Mouse (Mus musculus) heart, postnatal 0 days (tissue): Measurements from ENCODE around the gene Mid1. TPM values are rescaled to one million over a fixed set of nuclear protein-coding genes. Genes with fewer than 3 reads are reported as not detected.
"Not testable (repeated sequence)": the region's sequence is repeated elsewhere in the genome, so short reads cannot be mapped to it uniquely, and the experiment has no call there.

Experiments
- ATAC-seq: fragments of 200-750 bp; cut with Nextera tagmentation; 2 replicates; pipeline ENCODE4 v1.8.0; 2017; ENCODE audit warnings: low read depth, moderate number of reproducible peaks, moderate library complexity; ENCODE audit not compliant: insufficient read depth
- DNase-seq: peaks from one replicate; pipeline ENCODE4 v3.0.0-alpha.2; 2016; ENCODE audit warnings: low spot score
- H3K27ac ChIP-seq: fragments of 300-500 bp; sonication (generic); 2 replicates; pipeline ENCODE4 v1.5.1; 2014; ENCODE audit warnings: low read depth, mild to moderate bottlenecking
- H3K27me3 ChIP-seq: fragments of 300-500 bp; sonication (generic); 2 replicates; pipeline ENCODE4 v1.6.1; 2014; ENCODE audit warnings: low read length, mixed read lengths; ENCODE audit not compliant: control insufficient read depth, insufficient read depth
- H3K36me3 ChIP-seq: fragments of 300-500 bp; sonication (generic); replicated peaks from 2 replicates; pipeline ENCODE4 v1.6.1; 2014; ENCODE audit warnings: low read length, mixed read lengths; ENCODE audit not compliant: control insufficient read depth, insufficient read depth
- H3K4me1 ChIP-seq: fragments of 300-500 bp; sonication (generic); 2 replicates; pipeline ENCODE4 v1.6.1; 2014; ENCODE audit warnings: antibody characterized with exemption; ENCODE audit not compliant: control insufficient read depth, insufficient read depth
- H3K4me2 ChIP-seq: fragments of 300-500 bp; sonication (generic); 2 replicates; pipeline ENCODE4 v1.6.1; 2014; ENCODE audit warnings: low read depth, mild to moderate bottlenecking, low read length, moderate library complexity
- H3K4me3 ChIP-seq: fragments of 300-500 bp; sonication (generic); 2 replicates; pipeline ENCODE4 v1.5.1; 2014; ENCODE audit warnings: low read depth, low read length
- H3K9ac ChIP-seq: fragments of 300-500 bp; sonication (generic); replicated peaks from 2 replicates; pipeline ENCODE4 v1.6.1; 2014; ENCODE audit warnings: low read depth, low read length, mixed read lengths
- H3K9me3 ChIP-seq: fragments of 300-500 bp; sonication (generic); replicated peaks from 2 replicates; pipeline ENCODE4 v1.6.1; 2016; ENCODE audit warnings: low read length; ENCODE audit not compliant: control insufficient read depth
- WGBS: fragments of 180-500 bp; shearing (Covaris S2); extraction: QIAGEN DNeasy Blood & Tissue Kit; methylation state at CpG from one replicate; pipeline ENCODE4 v1.1.7; 2014; 5-methylcytosine and 5-hydroxymethylcytosine counted together
- polyA plus RNA-seq: library from polyadenylated mRNA; unstranded; fragments of >200 nt; fragmentation: Nextera tagmentation; extraction: Ambion mirVana; gene quantifications from 2 replicates; pipeline ENCODE4 v1.2.1, GENCODE M21; 2015
- total RNA-seq: library from RNA; depleted of rRNA; stranded (reverse); fragments of >200 nt; gene quantifications from 2 replicates; pipeline ENCODE4 v1.2.3, GENCODE M21; 2014; ENCODE audit warnings: low replicate concordance

The Mid1 gene
- total and polyA plus RNA-seq, 2 experiments from 2014 or later, result 2.8 to 10.6 TPM

DNA sequence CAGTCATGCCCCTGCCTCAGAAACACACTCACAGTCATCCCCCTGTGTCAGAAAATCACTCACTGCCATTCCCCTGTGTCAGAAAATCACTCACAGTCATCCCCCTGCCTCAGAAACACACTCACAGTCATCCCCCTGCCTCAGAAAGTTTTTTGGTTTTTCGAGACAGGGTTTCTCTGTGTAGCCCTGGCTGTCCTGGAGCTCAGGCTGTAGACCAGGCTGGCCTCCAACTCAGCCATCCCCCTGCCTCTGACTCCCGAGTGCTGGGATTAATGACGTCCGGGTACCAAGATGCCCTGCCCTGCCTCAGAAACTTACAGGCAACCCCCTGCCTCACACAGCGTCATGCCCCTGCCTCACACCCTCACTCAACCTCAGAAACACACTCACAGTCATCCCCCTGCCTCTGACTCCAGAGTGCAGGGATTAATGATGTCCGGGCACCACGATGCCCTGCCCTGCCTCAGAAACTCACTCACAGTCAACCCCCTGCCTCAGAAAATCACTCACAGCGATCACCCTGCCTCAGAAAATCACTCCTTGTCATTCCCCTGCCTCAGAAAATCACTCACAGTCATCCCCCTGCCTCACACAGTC lies 308.1 kb downstream of the Mid1 start:
- not testable (repeated sequence) for H3K36me3 ChIP-seq, H3K27me3 ChIP-seq, DNase-seq, ATAC-seq, H3K4me3 ChIP-seq, H3K27ac ChIP-seq, H3K4me2 ChIP-seq, H3K9ac ChIP-seq, H3K4me1 ChIP-seq
- WGBS, result 63% methylated on average over 8 of the region's 8 CpGs
- H3K9me3 ChIP-seq, result peaks cover 45% of the 10 kb centered on the region

DNA sequence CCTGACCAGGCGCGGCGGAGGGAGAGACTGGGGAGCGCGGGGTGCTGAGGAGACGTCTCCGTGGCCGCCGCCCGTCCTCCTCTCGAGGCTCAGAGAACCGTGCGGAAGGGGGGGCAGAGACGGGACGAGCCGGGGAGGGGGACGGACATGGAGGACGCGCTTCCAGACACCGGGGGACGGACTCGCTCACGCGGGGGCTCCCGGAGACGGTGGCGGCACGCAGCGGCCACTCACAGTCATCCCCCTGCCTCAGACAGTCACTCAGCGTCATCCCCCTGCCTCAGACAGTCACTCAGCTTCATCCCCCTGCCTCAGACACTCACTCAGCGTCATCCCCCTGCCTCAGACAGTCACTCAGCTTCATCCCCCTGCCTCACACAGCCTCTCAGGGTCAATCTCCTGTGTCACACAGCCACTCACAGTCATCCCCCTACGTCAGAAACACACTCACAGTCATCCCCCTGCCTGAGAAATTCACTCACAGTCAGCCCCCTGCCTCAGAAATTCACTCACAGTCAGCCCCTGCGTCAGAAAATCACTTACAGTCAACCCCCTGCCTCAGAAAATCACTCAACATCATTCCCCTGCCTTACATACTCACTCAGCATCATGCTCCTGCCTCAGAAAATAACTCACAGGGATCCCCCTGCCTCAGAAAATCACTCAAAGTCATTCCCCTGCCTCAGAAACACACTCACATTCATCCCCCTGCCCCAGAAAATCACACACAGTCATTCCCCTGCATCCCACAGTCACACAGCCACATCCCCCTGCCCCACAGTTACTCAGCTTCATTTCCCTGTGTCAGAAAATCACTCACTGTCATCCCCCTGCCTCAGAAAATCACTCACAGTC lies 309.2 kb downstream of the Mid1 start:
- H3K36me3 ChIP-seq, H3K27me3 ChIP-seq, H3K4me1 ChIP-seq, H3K27ac ChIP-seq, DNase-seq, H3K4me2 ChIP-seq, ATAC-seq, H3K9ac ChIP-seq, H3K4me3 ChIP-seq: not testable (repeated sequence)
- peaks cover 36% of the 10 kb centered on the region for H3K9me3 ChIP-seq
- WGBS, result 72% methylated on average over 29 of the region's 33 CpGs

DNA sequence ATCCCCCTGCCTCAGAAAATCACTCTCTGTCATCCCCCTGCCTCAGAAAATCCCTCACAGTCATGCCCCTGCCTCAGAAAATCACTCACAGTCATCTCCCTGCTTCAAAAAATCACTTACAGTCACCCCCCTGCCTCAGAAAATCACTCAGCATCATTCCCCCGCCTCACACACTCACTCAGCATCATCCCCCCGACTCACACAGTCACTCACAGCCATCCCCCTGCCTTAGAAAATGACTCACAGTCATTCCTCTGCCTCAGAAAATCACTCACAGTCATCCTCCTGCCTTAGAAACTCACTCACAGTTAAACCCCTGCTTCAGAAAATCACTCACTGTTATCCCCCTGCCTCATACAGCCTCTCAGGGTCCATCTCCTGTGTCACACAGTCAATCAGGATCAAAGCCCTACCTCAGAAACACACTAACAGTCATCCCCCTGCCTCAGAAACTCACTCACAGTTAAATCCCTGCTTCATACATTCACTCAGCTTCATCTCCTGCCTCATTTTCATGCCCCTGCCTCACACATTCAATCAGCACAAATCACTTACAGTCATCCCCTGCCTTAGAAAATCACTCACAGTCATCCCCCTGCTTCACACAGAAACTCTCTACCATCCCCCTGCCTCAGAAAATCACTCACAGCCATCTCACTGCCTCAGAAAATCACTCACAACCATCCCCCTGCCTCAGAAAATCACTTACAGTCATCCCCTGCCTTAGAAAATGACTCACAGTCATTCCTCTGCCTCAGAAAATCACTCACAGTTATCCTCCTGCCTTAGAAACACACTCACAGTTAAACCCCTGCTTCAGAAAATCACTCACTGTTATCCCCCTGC lies 310.1 kb downstream of the Mid1 start:
- not testable (repeated sequence) for H3K4me2 ChIP-seq, H3K9ac ChIP-seq, H3K36me3 ChIP-seq, ATAC-seq, H3K27ac ChIP-seq, H3K4me1 ChIP-seq, H3K27me3 ChIP-seq, H3K4me3 ChIP-seq
- peaks cover 31% of the 10 kb centered on the region for H3K9me3 ChIP-seq
- WGBS, result 46% methylated on average over 2 of the region's 2 CpGs
- DNase-seq, result peak; percentile 5

DNA sequence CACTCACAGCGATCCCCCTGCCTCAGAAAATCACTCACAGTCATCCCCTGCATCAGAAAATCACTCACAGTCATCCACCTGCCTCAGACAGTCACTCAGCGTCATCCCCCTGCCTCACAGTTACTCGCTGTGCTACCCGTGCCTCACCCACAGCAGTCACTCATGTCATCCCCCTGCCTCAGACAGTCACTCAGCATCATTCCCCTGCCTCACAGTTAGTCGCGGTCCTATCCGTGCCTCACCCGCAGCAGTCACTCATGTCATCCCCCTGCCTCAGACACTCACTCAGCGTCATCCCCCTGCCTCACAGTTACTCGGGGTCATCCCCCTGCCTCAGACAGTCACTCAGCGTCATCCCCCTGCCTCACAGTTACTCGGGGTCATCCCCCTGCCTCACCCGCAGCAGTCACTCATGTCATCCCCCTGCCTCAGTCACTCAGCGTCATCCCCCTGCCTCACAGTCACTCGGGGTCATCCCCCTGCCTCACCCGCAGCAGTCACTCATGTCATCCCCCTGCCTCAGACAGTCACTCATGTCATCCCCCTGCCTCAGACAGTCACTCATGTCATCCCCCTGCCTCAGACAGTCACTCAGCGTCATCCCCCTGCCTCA lies 311.0 kb downstream of the Mid1 start:
- not testable (repeated sequence) for ATAC-seq, H3K36me3 ChIP-seq, DNase-seq, H3K27ac ChIP-seq, H3K9ac ChIP-seq, H3K4me2 ChIP-seq, H3K4me1 ChIP-seq, H3K4me3 ChIP-seq, H3K27me3 ChIP-seq
- 64% methylated on average over 17 of the region's 17 CpGs for WGBS
- peaks cover 33% of the 10 kb centered on the region for H3K9me3 ChIP-seq

DNA sequence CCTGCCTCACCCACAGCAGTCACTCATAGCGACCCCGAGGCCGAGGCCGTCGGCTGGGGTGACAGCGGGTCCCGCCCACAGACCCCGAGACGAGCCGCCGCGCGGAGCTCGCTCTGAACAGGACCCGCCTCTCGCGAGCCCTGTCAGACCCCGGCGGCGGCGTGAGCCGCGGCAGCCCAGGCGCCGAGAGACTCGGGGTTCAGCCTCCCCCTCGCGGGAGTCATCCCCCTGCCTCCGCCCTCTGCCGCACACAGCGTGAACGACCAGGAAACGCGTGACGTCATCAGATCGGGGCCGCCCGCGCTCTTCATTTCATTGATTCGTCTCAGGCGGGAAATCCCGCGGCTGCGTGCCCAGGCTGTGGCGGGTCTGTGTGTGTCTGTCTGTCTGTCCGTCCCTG lies 311.9 kb downstream of the Mid1 start:
- H3K27ac ChIP-seq, H3K27me3 ChIP-seq, H3K36me3 ChIP-seq, ATAC-seq, DNase-seq, H3K4me1 ChIP-seq: not testable (repeated sequence)
- peaks cover 33% of the 10 kb centered on the region for H3K9me3 ChIP-seq
- H3K4me2 ChIP-seq, result peak overlapping the region; percentile 86
- 64% methylated on average over 46 of the region's 46 CpGs for WGBS
- H3K9ac ChIP-seq, result 0 out of 2 replicates have a peak overlapping the region, but pooled peaks have one; percentile 41
- peak overlapping the region; percentile 47 for H3K4me3 ChIP-seq

DNA sequence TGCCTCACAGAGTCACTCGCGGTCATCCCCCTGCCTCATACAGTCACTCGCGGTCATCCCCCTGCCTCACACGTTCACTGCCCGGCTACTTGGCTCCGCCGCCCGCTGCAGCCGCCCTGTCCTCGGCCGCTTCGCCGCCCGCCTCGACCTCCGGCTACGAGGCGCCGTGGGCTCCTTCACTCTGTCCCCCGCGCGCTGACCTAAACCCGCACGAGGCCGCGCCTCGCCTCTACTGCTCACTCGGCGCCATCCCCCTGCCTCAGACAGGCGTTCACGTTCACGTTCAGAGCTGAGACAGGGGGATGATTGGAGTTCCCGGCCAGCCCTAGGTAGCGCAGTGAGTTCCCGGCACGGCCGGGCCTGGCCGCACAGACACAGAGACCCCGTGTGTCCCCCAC lies 312.5 kb downstream of the Mid1 start:
- ATAC-seq, DNase-seq, H3K27me3 ChIP-seq, H3K36me3 ChIP-seq, H3K4me1 ChIP-seq: not testable (repeated sequence)
- peak overlapping the region; percentile 41 for H3K9ac ChIP-seq
- H3K9me3 ChIP-seq, result peaks cover 28% of the 10 kb centered on the region
- H3K4me3 ChIP-seq, result peak overlapping the region; percentile 47
- peak overlapping the region; percentile 56 for H3K27ac ChIP-seq
- H3K4me2 ChIP-seq, result peak overlapping the region; percentile 86
- 55% methylated on average over 40 of the region's 40 CpGs for WGBS

DNA sequence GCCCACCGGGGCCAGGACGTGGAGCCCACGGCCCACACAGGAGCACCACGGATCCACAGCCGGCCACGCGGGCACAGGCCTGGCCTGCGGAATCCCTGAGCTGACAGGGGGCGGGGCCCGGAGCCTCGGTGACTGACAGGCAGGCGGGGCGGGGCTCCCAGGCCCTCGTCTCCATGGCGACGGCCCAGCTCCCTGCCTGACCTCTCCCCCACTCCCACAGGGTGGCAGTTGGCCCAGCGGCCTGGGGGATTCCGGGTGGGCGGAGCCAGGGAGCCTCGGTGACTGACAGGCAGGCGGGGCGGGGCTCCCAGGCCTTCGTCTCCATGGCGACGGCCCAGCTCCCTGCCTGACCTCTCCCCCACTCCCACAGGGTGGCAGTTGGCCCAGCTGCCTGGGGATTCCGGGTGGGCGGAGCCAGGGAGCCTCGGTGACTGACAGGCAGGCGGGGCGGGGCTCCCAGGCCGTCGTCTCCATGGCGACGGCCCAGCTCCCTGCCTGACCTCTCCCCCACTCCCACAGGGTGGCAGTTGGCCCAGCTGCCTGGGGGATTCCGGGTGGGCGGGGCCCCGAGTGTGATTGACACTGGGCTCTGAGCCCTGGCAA lies 313.0 kb downstream of the Mid1 start:
- Histone ChIP-seq H3K9ac (peak overlapping the region; percentile 41), H3K4me2 (peak overlapping the region; percentile 86), H3K9me3 (peaks cover 24% of the 10 kb centered on the region), H3K27ac (peak overlapping the region; percentile 56), H3K4me3 (peak overlapping the region; percentile 47)
- peak; percentile 81 for ATAC-seq
- H3K4me1 ChIP-seq, H3K36me3 ChIP-seq, H3K27me3 ChIP-seq: not testable (repeated sequence)
- DNase-seq, result peak; percentile 55
- WGBS, result 54% methylated on average over 37 of the region's 37 CpGs
